Mouse (Mus musculus): ENCODE results near the gene Prr5. TPM values are rescaled to one million over a fixed set of nuclear protein-coding genes. Genes with fewer than 3 reads are reported as not detected.
A peak's percentile ranks its signal among the peaks of the same experiment; 100 is the strongest.

Prr5 gene
- polyA plus RNA-seq, 1 experiment from 2014 or later, result 4.3 TPM

DNA sequence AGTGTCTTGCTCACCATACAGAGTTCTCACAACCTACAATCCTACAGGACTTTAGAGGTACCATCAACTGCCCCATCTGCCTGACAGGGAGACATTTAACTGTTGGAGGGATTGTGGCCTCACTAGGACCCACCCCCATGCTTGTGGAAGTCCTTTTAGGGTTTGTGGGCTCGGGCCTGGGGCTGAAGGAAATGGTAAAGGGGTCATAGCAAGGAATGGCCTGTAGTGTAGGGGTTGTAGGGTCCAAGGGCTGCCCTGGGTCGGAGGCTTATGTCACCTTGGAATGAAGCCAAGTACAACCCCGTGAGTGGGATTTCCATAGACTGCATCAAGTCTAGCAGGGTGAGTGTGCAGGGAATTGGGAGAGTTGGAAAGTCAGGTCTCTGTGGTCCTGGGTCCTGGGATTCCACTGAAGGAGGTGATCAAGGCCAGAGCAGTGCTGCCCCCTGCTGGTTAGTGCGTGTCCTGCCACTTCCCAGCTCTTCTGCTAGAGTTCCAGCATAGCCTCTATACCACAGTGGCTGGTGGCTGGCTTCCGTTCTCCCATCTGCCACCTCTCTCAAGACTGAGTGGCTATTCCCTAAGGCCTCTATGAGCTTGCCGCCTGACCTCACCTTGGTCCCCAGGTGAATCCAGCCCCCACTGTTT, 30.9 kb downstream of the Prr5 start:
- no peak overlapping the region for H3K27ac ChIP-seq (ENCODE audit: low read depth)
- no peak overlapping the region for H3K9ac ChIP-seq (replicated peaks)
- ATAC-seq (peak; percentile 62), DNase-seq (peak; percentile 84)
- TF ChIP-seq EP300 (IDR thresholded peaks at IDR 0.05; ENCODE audit: low read depth) (no peak), CTCF (IDR thresholded peaks at IDR 0.05; ENCODE audit: low read depth) (peak; percentile 92)
- H3K4me1 ChIP-seq (ENCODE audit: insufficient read depth), result no peaks in the 10 kb centered on the region
- no peak overlapping the region for H3K4me2 ChIP-seq (ENCODE audit: low read depth, low read length)
- no peaks in the 10 kb centered on the region for H3K9me3 ChIP-seq (ENCODE audit: low read length)
- no peaks in the 10 kb centered on the region for H3K27me3 ChIP-seq (ENCODE audit: insufficient read depth, low read length)
- no peak overlapping the region for H3K4me3 ChIP-seq (ENCODE audit: low read depth, low read length)
- H3K36me3 ChIP-seq (replicated peaks; ENCODE audit: insufficient read depth, low read length), result 0 out of 2 replicates have a peak, but pooled peaks cover 7% of the 10 kb centered on the region
- WGBS (ENCODE audit: insufficient replicate concordance), result 47% methylated on average over 6 of the region's 6 CpGs

DNA sequence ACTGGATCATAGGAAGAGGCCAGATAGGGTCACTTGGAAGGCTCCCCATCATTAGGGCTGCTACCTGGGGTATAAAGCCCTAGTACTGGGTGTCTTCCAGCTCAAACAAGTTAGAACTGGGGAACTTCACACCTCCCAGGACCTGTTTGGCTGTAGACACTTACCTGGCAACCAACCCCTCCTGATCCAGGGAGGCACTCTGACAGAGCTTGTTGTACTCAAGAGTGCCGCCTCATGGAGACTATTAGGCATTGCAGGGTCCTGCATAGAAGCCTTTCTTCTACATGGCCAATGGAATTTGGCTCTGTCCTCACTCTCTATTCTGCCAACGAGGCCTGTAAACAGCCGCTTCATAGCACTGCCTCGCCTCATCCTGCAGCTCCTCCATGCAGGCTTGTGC, 32.5 kb downstream of the Prr5 start:
- DNase-seq (peak; percentile 44), ATAC-seq (peak; percentile 28; the same call in 1 of the 2 replicates)
- TF ChIP-seq EP300 (IDR thresholded peaks at IDR 0.05; ENCODE audit: low read depth), result no peak
- peak; percentile 75 for TF ChIP-seq CTCF (IDR thresholded peaks at IDR 0.05; ENCODE audit: low read depth)
- Histone ChIP-seq H3K36me3 (replicated peaks; ENCODE audit: insufficient read depth, low read length) (0 out of 2 replicates have a peak, but pooled peaks cover 7% of the 10 kb centered on the region), H3K9me3 (ENCODE audit: low read length) (no peaks in the 10 kb centered on the region), H3K27me3 (ENCODE audit: insufficient read depth, low read length) (no peaks in the 10 kb centered on the region), H3K4me3 (ENCODE audit: low read depth, low read length) (no peak overlapping the region), H3K4me1 (ENCODE audit: insufficient read depth) (no peaks in the 10 kb centered on the region), H3K27ac (ENCODE audit: low read depth) (no peak overlapping the region), H3K4me2 (ENCODE audit: low read depth, low read length) (no peak overlapping the region), H3K9ac (replicated peaks) (no peak overlapping the region)
- WGBS (ENCODE audit: insufficient replicate concordance), result 31% methylated on average over 4 of the region's 4 CpGs

DNA sequence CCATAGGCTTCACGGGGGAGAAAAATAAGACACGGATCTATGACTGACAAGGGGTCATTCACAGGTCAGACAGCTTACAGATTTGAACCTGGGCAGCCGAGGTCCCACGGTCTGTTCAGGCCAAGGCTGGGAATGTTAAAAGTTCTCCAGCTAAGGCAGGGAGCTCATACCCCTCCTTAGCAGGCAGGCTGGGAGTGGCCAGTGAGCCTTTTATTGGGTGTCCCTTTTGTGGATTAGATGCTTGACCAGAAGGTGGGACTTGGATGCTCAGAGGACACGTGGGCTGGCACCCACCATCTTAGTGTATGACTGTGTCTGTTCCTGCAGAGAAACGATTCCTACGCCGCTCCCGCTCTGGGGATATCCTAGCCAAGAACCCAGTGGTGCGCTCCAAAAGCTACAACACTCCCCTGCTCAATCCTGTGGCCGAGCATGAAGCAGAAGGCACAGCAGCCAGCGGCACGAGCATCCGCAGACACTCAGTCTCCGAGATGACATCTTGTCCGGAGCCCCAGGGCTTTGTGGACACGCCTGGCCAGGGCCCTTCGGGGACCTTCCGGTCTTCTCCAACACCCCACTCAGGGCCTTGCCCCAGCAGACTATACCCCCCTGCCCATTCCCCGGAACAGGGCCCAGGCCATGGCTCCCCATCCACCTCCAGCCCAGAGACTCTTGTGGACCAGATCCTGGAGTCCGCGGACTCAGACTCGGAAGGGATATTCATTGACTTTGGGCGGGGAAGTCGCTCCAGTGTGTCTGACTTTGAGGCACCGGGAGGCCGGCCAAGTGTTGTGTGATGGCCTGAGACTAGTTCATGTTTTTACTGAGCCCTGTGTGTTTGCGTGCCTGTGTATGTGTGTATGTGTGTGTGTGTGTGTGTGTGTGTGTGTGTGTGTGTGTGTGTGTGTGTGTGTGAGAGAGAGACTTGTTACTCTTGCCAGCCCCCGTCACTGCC, 33.2 kb downstream of the Prr5 start:
- Histone ChIP-seq H3K4me3 (ENCODE audit: low read depth, low read length) (no peak overlapping the region), H3K36me3 (replicated peaks; ENCODE audit: insufficient read depth, low read length) (0 out of 2 replicates have a peak, but pooled peaks cover 7% of the 10 kb centered on the region), H3K9ac (replicated peaks) (no peak overlapping the region), H3K27ac (ENCODE audit: low read depth) (no peak overlapping the region), H3K4me1 (ENCODE audit: insufficient read depth) (0 out of 2 replicates have a peak, but pooled peaks cover 2% of the 10 kb centered on the region), H3K4me2 (ENCODE audit: low read depth, low read length) (no peak overlapping the region), H3K9me3 (ENCODE audit: low read length) (no peaks in the 10 kb centered on the region), H3K27me3 (ENCODE audit: insufficient read depth, low read length) (no peaks in the 10 kb centered on the region)
- ATAC-seq (no peak), DNase-seq (no peak)
- WGBS (ENCODE audit: insufficient replicate concordance), result 86% methylated on average over 28 of the region's 29 CpGs
- TF ChIP-seq EP300 (IDR thresholded peaks at IDR 0.05; ENCODE audit: low read depth) (no peak), CTCF (IDR thresholded peaks at IDR 0.05; ENCODE audit: low read depth) (no peak)

DNA sequence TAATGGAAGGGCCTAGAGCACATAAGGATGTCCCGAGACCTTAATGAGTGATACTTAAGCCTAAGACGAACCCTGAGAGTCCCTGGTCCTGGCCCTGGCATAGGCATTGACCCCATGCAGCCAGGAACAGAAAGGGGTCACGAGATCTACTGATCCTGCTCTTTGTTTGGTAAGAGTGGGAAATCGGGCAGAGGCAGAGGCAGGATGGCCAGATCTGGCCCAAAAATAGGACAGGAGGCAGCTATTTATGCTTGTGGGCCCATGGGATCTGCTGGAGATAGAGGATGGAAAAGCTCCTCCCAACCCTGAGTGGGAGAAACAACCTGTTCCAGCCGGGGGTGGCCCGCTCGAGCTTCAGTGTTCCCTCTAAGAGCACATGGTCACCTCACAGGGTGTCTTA, 34.6 kb downstream of the Prr5 start:
- Histone ChIP-seq H3K9ac (replicated peaks) (no peak overlapping the region), H3K27me3 (ENCODE audit: insufficient read depth, low read length) (no peaks in the 10 kb centered on the region), H3K4me1 (ENCODE audit: insufficient read depth) (0 out of 2 replicates have a peak, but pooled peaks cover 2% of the 10 kb centered on the region), H3K27ac (ENCODE audit: low read depth) (no peak overlapping the region), H3K4me3 (ENCODE audit: low read depth, low read length) (no peak overlapping the region), H3K36me3 (replicated peaks; ENCODE audit: insufficient read depth, low read length) (0 out of 2 replicates have a peak, but pooled peaks cover 7% of the 10 kb centered on the region), H3K9me3 (ENCODE audit: low read length) (no peaks in the 10 kb centered on the region), H3K4me2 (ENCODE audit: low read depth, low read length) (no peak overlapping the region)
- 72% methylated on average over 7 of the region's 7 CpGs for WGBS (ENCODE audit: insufficient replicate concordance)
- no peak for ATAC-seq
- TF ChIP-seq EP300 (IDR thresholded peaks at IDR 0.05; ENCODE audit: low read depth) (no peak), CTCF (IDR thresholded peaks at IDR 0.05; ENCODE audit: low read depth) (no peak)
- no peak for DNase-seq

DNA sequence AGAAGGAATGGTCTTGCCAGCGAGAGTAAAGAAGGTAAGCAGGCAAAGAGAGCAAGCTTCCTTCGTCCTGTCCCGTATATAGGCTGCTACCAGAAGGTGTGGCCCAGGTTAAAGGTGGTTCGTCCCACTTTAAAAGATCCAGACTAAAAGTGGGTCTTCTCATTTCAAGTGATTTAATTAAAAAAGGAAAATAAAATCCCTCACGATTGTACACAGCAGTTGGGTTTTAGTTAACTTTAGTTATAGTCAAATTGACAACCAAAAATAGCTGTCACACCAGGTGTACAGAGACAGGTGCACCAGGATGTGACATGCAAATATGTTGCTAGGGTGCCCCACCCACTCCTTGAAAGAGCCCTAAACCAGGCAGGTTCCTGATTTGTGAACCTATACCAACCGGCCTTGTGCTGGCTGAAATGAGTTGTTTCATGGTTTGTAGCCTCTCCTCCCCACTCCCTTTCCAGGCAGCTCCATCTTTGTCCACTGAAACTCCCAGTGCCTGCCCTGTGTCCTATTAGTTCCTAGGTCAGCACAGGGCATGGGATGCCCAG, 36.0 kb downstream of the Prr5 start:
- H3K9ac ChIP-seq (replicated peaks), result no peak overlapping the region
- H3K27ac ChIP-seq (ENCODE audit: low read depth), result no peak overlapping the region
- no peak overlapping the region for H3K4me3 ChIP-seq (ENCODE audit: low read depth, low read length)
- 0 out of 2 replicates have a peak, but pooled peaks cover 7% of the 10 kb centered on the region for H3K36me3 ChIP-seq (replicated peaks; ENCODE audit: insufficient read depth, low read length)
- DNase-seq (no peak), ATAC-seq (no peak)
- no peak overlapping the region for H3K4me2 ChIP-seq (ENCODE audit: low read depth, low read length)
- no peaks in the 10 kb centered on the region for H3K27me3 ChIP-seq (ENCODE audit: insufficient read depth, low read length)
- TF ChIP-seq EP300 (IDR thresholded peaks at IDR 0.05; ENCODE audit: low read depth), result no peak
- no peak for TF ChIP-seq CTCF (IDR thresholded peaks at IDR 0.05; ENCODE audit: low read depth)
- 73% methylated on average over 6 of the region's 6 CpGs for WGBS (ENCODE audit: insufficient replicate concordance)
- H3K9me3 ChIP-seq (ENCODE audit: low read length), result no peaks in the 10 kb centered on the region
- 0 out of 2 replicates have a peak, but pooled peaks cover 2% of the 10 kb centered on the region for H3K4me1 ChIP-seq (ENCODE audit: insufficient read depth)

Measured in liver, postnatal 0 days (tissue).